Mouse (Mus musculus): ENCODE results near the gene Gm28870.
"Not testable (repeated sequence)": the region's sequence is repeated elsewhere in the genome, so short reads cannot be mapped to it uniquely, and the experiment has no call there.

Gene Gm28870

DNA sequence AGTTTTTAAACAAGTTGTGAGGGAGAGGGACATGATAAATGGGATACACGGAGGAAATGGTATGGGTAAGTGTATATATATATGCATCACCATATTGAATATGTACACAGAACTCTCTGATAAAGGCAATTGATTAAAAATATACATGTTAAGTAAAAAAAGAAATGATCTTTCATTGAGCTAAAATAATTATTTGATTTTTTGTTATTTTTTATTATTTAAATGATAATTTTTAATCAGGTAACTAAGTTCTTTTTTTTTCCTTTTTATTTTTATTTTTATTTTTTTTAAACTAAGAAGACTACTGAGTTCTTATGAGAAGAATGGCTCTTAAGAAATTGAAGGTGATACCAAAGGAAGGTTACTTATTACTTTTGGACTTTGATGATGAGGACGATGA, at the start of gene Gm28870:
Gm28870 (plus strand) TSS at position 301 of the 400 bp plus-strand sequence.
- not testable (repeated sequence) for DNase-seq (ENCODE audit: low spot score)
